Mouse (Mus musculus) liver, adult 2 months (tissue): ENCODE results near the gene Orc2. TPM values are rescaled to one million over a fixed set of nuclear protein-coding genes. Genes with fewer than 3 reads are reported as not detected.

ENCODE experiments used
- DNase-seq: peaks from one replicate; pipeline ENCODE4 v3.0.0-alpha.2; 2011; ENCODE audit warnings: low read depth, low spot score; ENCODE audit errors: extremely low read depth
- H3K27ac ChIP-seq: fragments of 200-500 bp; replicated peaks from 2 replicates; pipeline ENCODE4 v1.5.1; 2012; ENCODE audit warnings: low read depth, mild to moderate bottlenecking, control low read depth, inconsistent platforms, low read length; ENCODE audit not compliant: insufficient read depth
- H3K27me3 ChIP-seq: fragments of 200-500 bp; 2 replicates; pipeline ENCODE4 v1.6.1; 2012; ENCODE audit warnings: mild to moderate bottlenecking, moderate library complexity, low read length, inconsistent platforms; ENCODE audit not compliant: control insufficient read depth, insufficient read depth
- H3K36me3 ChIP-seq: fragments of 200-500 bp; 2 replicates; pipeline ENCODE4 v1.6.1; 2012; ENCODE audit warnings: low read length, inconsistent platforms; ENCODE audit not compliant: control insufficient read depth, insufficient read depth
- H3K4me1 ChIP-seq: fragments of 200-500 bp; 2 replicates; pipeline ENCODE4 v1.6.1; 2011; ENCODE audit warnings: low read length; ENCODE audit not compliant: control insufficient read depth, insufficient read depth
- H3K4me3 ChIP-seq: fragments of 200-500 bp; 2 replicates; pipeline ENCODE4 v1.5.1; 2011; ENCODE audit warnings: low read depth, mild to moderate bottlenecking, control low read depth, low read length, moderate library complexity; ENCODE audit not compliant: insufficient read depth
- H3K79me2 ChIP-seq: fragments of 200-500 bp; 2 replicates; pipeline ENCODE4 v1.6.1; 2012; ENCODE audit warnings: inconsistent platforms, mild to moderate bottlenecking, low read length, moderate library complexity; ENCODE audit not compliant: control insufficient read depth, insufficient read depth
- H3K9ac ChIP-seq: fragments of 200-500 bp; 2 replicates; pipeline ENCODE4 v1.6.1; 2012; ENCODE audit warnings: low read depth, mild to moderate bottlenecking, control low read depth, inconsistent platforms, low read length
- CTCF ChIP-seq: fragments of 200-500 bp; IDR thresholded peaks from 2 replicates; pipeline ENCODE4 v1.5.1; 2011; ENCODE audit warnings: low read depth, low read length, control low read depth
- POLR2A ChIP-seq: fragments of 200-500 bp; IDR thresholded peaks from 2 replicates; pipeline ENCODE4 v1.6.1; 2011; ENCODE audit warnings: low read length, control low read depth; ENCODE audit not compliant: insufficient read depth; ENCODE audit errors: extremely low read depth
- WGBS: fragments of 180-500 bp; shearing (Covaris S2); methylation state at CpG from one replicate; pipeline ENCODE4 v1.1.7; 2018; 5-methylcytosine and 5-hydroxymethylcytosine counted together
- polyA plus RNA-seq: library from polyadenylated mRNA; depleted of rRNA; stranded (reverse); fragments of >200 nt; gene quantifications from 2 replicates; pipeline ENCODE4 v1.2.3, GENCODE M21; 2012
- total RNA-seq: library from RNA; depleted of rRNA; stranded (reverse); fragments of >200 nt; gene quantifications from 2 replicates; pipeline ENCODE4 v1.2.3, GENCODE M21; 2014

Orc2 gene
- total and polyA plus RNA-seq, 2 experiments, result 1.6 to 5.2 TPM

GRCm38 (mm10) chr1:58498758-58499157 is 6.2 kb downstream of the Orc2 start:
- Histone ChIP-seq H3K36me3 (peaks cover 19% of the 10 kb centered on the region), H3K4me1 (peaks cover under 1% of the 10 kb centered on the region; the same call in 1 of the 2 replicates), H3K79me2 (peaks cover 4% of the 10 kb centered on the region; the same call in 1 of the 2 replicates), H3K27me3 (no peaks in the 10 kb centered on the region), H3K27ac (no peak overlapping the region), H3K9ac (no peak overlapping the region), H3K4me3 (no peak overlapping the region)
- no peak for TF ChIP-seq POLR2A
- no peak for TF ChIP-seq CTCF
- no peak for DNase-seq
- WGBS, result 98% methylated on average over 1 of the region's 1 CpGs

DNA sequence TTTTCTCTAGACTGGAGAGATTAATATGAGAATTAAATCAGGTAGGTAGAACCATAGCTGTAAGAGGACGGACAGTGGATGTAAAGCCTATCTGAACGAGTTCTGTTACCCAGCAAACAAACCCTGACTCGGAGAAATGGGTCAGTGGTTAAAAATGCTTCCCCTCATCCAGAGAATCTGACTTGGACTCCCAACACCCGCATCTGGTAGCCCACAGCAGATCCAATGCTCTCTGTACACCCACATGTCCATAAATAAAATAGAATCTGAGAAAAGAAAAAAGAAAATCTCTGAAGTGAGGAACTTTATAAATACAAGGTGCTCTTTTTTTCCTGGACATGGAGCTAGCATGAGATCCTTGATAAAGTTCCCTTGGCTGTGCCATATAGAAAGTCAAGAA is 7.2 kb downstream of the Orc2 start:
- WGBS, result 97% methylated on average over 4 of the region's 4 CpGs
- peaks cover 25% of the 10 kb centered on the region for H3K36me3 ChIP-seq
- no peaks in the 10 kb centered on the region for H3K4me1 ChIP-seq

GRCm38 (mm10) chr1:58495603-58496002 is 9.3 kb downstream of the Orc2 start:
- H3K27ac ChIP-seq, result no peak overlapping the region
- H3K36me3 ChIP-seq, result peaks cover 36% of the 10 kb centered on the region
- 96% methylated on average over 6 of the region's 6 CpGs for WGBS
- no peak overlapping the region for H3K9ac ChIP-seq
- H3K79me2 ChIP-seq, result no peaks in the 10 kb centered on the region
- no peak for DNase-seq
- no peak overlapping the region for H3K4me3 ChIP-seq
- TF ChIP-seq CTCF (no peak), POLR2A (no peak)
- H3K27me3 ChIP-seq, result no peaks in the 10 kb centered on the region
- H3K4me1 ChIP-seq, result no peaks in the 10 kb centered on the region

More for the DNA sequence above, 7.2 kb downstream of the Orc2 start:
- DNase-seq, result no peak
- H3K4me3 ChIP-seq, result no peak overlapping the region
- TF ChIP-seq POLR2A (no peak), CTCF (no peak)
- no peak overlapping the region for H3K9ac ChIP-seq
- no peaks in the 10 kb centered on the region for H3K79me2 ChIP-seq
- H3K27me3 ChIP-seq, result no peaks in the 10 kb centered on the region
- no peak overlapping the region for H3K27ac ChIP-seq

- Histone ChIP-seq H3K36me3 (peaks cover 32% of the 10 kb centered on the region), H3K4me3 (no peak overlapping the region), H3K27me3 (no peaks in the 10 kb centered on the region), H3K4me1 (no peaks in the 10 kb centered on the region), H3K27ac (no peak overlapping the region), H3K9ac (no peak overlapping the region), H3K79me2 (no peaks in the 10 kb centered on the region)
- no peak for DNase-seq
- TF ChIP-seq POLR2A (no peak), CTCF (no peak)
- 96% methylated on average over 4 of the region's 4 CpGs for WGBS
Observed at GRCm38 (mm10) chr1:58482647-58483046, 22.3 kb downstream of the Orc2 start.

- Histone ChIP-seq H3K4me3 (no peak overlapping the region), H3K9ac (no peak overlapping the region), H3K27me3 (no peaks in the 10 kb centered on the region), H3K4me1 (no peaks in the 10 kb centered on the region), H3K79me2 (no peaks in the 10 kb centered on the region), H3K36me3 (peaks cover 38% of the 10 kb centered on the region), H3K27ac (no peak overlapping the region)
- peak; percentile 56 for DNase-seq
- WGBS, result 35% methylated on average over 8 of the region's 8 CpGs
- TF ChIP-seq POLR2A (no peak), CTCF (no peak)
Observed at GRCm38 (mm10) chr1:58475662-58476061, 29.2 kb downstream of the Orc2 start.

- no peak overlapping the region for H3K27ac ChIP-seq
- TF ChIP-seq POLR2A, result no peak
- no peak for TF ChIP-seq CTCF
- H3K36me3 ChIP-seq, result peaks cover 51% of the 10 kb centered on the region
- H3K4me3 ChIP-seq, result no peak overlapping the region
- no peaks in the 10 kb centered on the region for H3K4me1 ChIP-seq
- no peaks in the 10 kb centered on the region for H3K79me2 ChIP-seq
- WGBS, result 97% methylated on average over 4 of the region's 4 CpGs
- H3K27me3 ChIP-seq, result no peaks in the 10 kb centered on the region
- no peak for DNase-seq
- H3K9ac ChIP-seq, result no peak overlapping the region
Observed at GRCm38 (mm10) chr1:58465561-58465960, 39.3 kb downstream of the Orc2 start.
